Mouse (Mus musculus) MEL-GATA-1-ER (cell line): ENCODE measurements around the gene Ush2a.

Source experiments
- DNase-seq: peaks from one replicate; pipeline ENCODE4 v3.0.0-alpha.2; 2012; ENCODE audit warnings: low read depth; ENCODE audit errors: extremely low read depth

Ush2a gene

DNA sequence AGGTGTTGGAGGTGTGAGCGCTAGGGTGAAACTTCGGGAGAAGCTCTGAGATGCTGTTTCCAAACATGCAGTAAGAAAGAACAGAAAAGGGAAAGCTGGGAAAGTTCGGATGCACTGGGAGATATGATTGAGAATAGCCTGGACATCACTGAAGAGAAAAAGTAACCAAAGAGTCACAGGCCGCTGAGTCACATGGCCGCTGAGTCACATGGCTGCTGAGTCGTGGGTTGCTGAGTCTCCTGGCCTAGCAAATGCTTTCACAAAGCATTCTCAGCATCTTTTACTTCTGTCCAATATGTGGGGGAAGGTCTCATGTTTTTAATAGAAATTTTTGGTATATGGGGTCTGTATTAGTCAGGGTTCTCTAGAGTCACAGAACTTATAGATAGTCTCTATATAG lies 500.6 kb downstream of the Ush2a start:
- no peak for DNase-seq

DNA sequence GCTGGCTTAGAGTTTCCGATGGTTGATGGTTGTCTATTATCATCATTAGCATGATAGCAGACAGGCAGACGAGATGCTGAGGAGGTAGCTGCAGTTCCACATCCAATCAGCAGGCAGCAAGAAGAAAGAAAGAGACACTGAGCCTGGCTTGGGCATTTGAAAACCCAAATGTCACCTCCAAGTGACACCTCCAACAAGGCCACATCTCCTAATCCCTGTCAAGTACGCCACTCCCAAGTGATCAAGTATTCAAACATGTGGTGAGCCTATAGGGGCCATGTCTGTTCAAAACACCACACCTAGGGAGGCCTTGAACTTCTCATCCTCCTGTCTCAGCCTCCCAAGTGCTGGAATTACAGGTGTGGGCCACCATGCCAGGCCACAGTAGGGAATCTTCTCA lies 501.9 kb downstream of the Ush2a start:
- no peak for DNase-seq

DNA sequence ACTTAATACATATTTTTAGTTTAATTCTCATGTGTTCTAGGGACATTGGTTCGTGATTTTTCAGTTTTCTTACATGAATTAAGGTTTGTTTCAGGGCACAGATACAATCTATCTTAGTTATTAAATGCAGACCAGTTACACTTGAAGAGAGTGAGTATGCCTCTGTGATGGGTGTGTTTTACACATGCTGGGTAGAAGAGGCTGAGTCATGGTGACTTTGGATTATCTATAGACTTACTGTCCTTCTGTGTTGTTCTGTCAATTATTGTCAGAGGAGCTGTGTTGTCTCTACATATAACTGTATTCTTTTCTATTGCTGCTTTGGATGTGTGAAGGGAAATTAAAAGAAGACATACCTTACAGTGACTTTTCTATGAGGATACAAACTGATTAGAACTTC lies 509.0 kb downstream of the Ush2a start:
- no peak for DNase-seq

DNA sequence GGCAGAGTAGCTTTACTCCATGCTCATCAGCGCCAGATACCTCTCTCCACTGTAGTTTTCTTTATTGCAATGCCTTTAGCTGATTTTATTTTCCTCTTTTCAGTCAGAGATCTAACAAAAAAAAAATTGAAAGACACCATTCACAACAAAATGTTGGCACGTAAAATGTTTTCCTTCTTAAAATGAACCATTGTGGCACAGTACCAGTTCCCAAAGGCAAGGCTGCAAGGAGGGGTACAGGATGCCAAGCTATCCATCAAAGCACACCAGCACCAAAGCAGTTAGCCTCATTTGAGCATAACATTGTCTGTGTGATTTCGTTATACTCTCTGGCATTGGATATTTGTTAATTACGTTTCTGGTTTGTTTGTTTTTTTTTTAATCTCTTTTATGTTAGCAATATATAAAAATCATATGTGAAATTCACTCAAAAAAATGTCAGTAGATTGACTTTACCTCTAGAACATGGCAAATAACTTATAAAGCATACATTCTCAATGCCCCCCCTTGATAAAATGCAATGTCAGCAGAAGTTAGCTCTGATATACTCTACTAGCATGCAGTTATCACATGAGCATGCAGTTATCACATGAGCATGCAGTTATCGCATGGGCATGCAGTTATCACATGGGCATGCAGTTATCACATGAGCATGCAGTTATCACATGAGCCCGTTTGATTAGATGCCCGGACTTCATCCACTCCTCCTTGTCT lies 510.9 kb downstream of the Ush2a start:
- DNase-seq, result no peak

DNA sequence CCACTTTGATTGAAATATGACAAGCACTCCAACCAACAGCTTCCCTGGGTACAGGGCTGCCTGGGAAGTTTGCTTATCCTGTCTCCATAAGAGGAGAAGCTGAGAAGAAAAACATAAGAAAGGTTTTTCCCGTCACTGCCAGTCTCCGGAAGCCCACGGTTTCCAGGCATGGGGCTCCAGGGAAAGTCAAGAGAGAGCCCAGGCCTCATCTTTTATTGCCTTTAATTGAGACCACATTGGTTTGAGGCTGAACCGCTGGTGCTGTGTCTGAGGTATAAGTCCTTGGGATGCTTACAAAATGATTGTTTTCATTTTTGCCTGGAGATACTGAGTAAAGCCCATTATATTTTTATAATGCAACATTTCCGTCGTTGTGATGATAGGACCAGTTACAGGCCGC lies 511.8 kb downstream of the Ush2a start:
- DNase-seq, result no peak

- DNase-seq, result no peak
These were observed 515.8 kb downstream of the Ush2a start for GRCm38 (mm10) chr1:188777556-188778161.

DNA sequence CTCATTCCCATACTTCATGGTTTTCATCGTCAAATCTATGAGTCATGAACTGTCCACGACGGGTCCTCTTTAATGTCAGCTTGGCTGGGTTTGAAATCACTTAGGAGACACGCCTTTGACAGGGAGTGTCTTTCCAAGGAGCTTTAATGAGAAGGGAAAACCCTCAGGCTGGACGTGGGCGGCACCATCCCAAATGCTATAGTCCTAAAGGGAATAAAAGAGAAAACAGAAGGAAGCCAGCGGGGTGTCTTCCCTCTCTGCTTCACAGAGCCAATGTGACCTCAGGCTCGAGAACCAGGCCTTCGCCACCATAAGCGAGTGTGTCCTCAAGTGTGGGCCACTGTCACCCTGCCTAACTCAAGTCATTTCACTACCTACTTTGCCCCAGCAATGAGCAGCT lies 523.2 kb downstream of the Ush2a start:
- DNase-seq, result no peak

DNA sequence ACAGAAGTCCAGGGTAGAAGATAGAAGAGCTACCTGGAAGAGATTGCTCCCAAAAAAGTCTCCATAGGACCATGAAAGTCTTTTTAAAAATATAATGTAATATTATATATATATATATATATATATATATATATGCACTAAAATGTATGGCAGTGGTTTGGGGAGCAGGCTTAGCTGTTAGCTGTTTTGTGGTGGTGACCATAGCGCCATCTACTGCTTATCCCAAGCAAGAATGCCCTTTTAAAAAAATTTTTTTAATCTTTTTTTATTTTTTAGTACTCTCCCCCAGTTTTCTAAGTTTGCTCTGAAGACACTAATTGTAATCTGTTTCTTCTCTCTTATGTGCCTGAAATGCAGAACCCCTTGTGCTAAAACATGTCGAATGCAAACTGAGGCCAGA lies 543.2 kb downstream of the Ush2a start:
- peak; percentile 10 for DNase-seq

- no peak for DNase-seq
These were observed 544.0 kb downstream of the Ush2a start for GRCm38 (mm10) chr1:188805852-188806251.

DNA sequence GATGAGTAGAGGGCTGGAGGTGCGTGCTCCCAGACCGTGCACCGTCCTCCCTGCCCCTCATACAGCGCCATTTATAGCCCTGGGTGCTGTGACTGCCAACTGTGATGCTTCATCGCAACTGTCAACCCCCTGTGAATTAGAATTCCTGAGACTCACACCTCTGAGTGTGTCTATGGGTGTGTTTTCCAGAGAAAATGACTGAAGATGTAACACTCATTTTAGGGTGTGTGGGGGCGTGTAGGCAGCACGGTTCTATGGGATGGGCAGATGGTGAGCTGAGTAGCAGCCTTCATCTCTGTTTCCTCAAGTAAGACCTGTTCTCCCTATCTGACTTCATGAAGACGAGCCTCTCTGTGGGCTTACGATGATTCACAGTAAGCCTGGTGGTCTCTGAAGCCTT lies 548.8 kb downstream of the Ush2a start:
- no peak for DNase-seq

GRCm38 (mm10) chr1:188815072-188815471 lies 553.2 kb downstream of the Ush2a start:
- DNase-seq, result no peak

DNA sequence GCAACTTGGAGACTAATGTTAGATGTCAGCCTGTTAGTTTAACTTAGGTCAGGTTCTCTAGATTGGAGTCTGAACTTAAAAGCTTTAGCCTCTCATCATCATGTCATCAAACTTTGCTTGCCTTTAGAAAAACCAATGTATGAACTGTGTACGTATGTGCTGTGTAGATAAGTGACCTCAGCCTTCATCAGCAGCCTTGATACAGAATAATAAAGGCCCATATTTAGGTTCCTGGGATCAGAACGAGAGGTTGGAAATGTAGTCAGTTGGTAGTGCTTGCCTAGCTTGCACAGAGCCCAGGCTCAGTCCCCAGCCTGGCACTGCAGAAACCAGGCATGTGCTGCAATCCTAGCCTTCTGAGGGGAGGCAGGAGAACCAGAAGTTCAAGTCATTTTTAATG lies 562.4 kb downstream of the Ush2a start:
- no peak for DNase-seq

DNA sequence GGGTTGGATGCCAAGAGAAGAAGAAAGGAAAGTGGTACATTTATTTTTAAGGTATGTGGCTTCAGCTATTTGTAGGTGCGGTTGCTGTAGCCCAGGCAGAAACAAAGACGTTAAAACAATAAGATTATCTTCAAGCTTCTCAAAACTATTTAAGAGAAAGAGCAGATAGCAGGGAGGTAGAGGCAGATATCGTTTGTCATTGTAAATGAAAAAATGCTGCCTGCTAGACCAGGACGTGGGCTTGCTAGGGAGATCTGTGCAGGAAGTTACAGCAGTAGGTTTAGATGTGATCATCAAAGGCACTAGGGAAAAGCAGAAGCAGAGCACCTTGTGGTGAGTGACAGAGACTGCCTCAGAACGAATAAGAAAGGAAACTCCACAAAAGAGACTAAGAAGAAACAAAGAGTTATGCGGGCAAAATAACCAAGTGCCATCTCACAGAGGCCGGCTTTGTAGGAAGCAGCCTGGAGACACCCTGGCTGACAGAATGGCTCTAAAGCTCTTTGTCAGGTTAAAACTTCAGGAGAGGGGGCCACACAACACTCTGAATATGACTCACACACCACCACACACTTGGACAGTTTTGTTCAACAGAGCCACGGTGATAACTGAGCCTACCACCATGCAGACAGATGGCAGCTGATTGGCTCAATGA lies 563.2 kb downstream of the Ush2a start:
- DNase-seq, result peak; percentile 89

GRCm38 (mm10) chr1:188830527-188831407 lies 568.9 kb downstream of the Ush2a start:
- peak; percentile 59 for DNase-seq

GRCm38 (mm10) chr1:188833906-188834305 lies 572.1 kb downstream of the Ush2a start:
- DNase-seq, result no peak

DNA sequence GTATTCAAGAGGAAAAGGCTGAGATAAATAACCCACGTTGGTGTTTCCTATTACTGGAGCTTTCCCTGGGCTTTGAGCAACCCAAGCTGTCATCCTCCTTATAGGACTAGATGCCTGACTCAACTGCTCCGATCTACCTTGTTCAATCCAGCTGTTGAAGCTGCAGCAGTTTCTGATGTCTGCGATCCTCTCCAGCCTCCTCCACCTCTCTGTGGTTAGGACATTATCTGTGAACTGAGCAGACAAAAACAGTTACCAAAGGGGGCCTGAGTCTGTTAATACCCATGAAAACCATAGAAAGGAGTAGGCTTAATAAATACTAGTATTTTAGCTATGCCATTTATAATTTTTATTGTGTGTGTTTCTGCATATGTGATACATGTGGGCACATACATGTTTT lies 572.9 kb downstream of the Ush2a start:
- DNase-seq, result no peak

DNA sequence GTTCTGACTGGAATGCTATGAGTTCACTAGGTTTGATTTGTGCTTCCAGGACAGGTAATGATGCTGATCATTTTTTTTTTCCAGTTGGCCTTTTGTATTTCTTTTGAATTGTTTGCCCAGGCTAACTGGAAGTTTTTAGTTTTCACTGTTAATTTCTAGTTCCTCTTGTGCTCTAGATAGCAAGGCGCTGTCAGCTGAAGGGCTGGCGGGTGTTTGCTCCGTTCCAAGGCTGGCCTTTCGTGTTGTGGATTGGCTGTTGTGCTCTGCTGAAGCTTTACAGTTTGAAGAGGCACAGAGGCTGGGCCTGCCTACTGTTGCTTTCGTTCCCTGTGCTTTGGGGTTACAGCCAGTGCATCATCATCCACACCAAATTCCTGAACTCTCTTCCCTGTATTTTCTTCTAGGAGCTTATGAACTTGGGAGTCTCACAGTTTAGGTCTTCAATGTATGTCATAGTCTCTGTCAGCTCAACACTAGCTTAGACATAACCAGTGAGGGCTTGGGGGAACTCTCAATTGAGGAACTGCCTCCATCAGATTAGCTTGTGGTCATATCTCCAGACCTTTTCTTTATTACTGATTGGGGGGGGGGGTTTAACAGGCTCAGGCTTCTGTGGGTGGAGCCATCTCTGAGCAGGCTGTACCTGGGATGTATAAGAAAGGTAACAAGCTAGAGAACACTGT lies 575.9 kb downstream of the Ush2a start:
- peak; percentile 88 for DNase-seq

GRCm38 (mm10) chr1:188847242-188847641 lies 585.4 kb downstream of the Ush2a start:
- no peak for DNase-seq

DNA sequence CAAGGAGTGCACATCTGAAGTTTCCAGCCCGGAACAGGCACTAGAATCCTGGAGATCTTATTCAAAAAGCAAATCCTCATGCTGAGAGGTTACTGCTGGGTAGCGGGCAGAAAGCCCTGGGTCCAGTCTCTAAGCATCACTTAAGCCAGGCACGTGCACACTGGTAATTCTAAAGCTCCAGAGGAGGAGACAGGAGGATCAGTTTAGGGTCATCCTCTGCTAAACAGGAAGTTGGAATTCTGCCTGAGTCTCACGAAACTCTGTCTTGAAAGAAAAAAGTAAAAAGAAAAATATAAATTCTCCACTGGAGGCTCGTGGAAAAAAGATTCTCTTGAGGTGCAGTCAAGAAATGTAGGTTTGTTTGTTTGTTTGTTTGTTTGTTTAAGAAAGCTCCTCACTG lies 591.0 kb downstream of the Ush2a start:
- no peak for DNase-seq

DNA sequence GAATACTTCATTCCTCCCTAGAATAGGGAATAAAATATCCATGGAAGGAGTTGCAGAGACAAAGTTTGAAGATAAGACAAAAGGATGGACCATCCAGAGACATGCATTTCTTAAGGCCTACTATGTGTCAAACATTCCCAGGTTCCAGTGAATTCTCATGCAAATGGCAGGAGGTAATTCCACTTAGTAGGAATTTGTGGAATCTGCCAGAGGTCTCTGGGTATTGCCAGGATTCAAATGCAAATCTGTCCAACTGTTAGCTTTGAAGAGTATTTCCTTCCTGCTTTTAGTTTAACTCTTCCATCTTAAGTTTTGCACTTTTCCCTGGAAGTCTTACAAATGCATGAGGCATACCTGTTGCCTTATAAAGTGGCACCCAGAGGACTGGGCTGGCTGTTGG lies 592.4 kb downstream of the Ush2a start:
- no peak for DNase-seq

GRCm38 (mm10) chr1:188855034-188855433 lies 593.2 kb downstream of the Ush2a start:
- no peak for DNase-seq
